Mouse (Mus musculus): ENCODE measurements around the gene Ap3d1.

GRCm38 (mm10) chr10:80732611-80733101 lies 9.4 kb downstream of the Ap3d1 start:
- TF ChIP-seq CEBPB (IDR thresholded peaks at IDR 0.05; ENCODE audit: insufficient read depth, poor library complexity, severe bottlenecking) (no peak), POLR2A (IDR thresholded peaks at IDR 0.05; ENCODE audit: insufficient read length, low read depth) (no peak), MYOD1 (IDR thresholded peaks at IDR 0.05; ENCODE audit: control insufficient read depth in 1 of 3, insufficient read length in 2 of 3, low read depth in 2 of 3) (no peak), E2F4 (IDR thresholded peaks at IDR 0.05; ENCODE audit: insufficient read depth) (no peak), MAX (IDR thresholded peaks at IDR 0.05; ENCODE audit: low read depth) (no peak), USF1 (IDR thresholded peaks at IDR 0.05; ENCODE audit: low read depth) (no peak), POLR2AphosphoS2 (IDR thresholded peaks at IDR 0.05; ENCODE audit: insufficient read length, low read depth) (no peak), TCF12 (IDR thresholded peaks at IDR 0.05; ENCODE audit: insufficient read depth, poor library complexity, severe bottlenecking) (no peak), TCF3 (IDR thresholded peaks at IDR 0.05; ENCODE audit: insufficient read length, low read depth) (no peak), MYOG (IDR thresholded peaks at IDR 0.05; ENCODE audit: control insufficient read depth in 1 of 3, insufficient read depth in 1 of 3, insufficient read length in 2 of 3, low read depth in 2 of 3) (no peak), REST (IDR thresholded peaks at IDR 0.05; ENCODE audit: insufficient read depth, insufficient read length) (no peak)

Measured in myocyte (in vitro differentiated cells).